Mouse (Mus musculus): ENCODE data around the gene Ap3b1.

Gene Ap3b1

GRCm38 (mm10) chr13:94459143-94459542, 100.4 kb downstream of the Ap3b1 start:
- DNase-seq: no peak

GRCm38 (mm10) chr13:94464221-94464620, 105.5 kb downstream of the Ap3b1 start:
- DNase-seq: no peak

- no peak for DNase-seq
These were observed 109.8 kb downstream of the Ap3b1 start for GRCm38 (mm10) chr13:94468551-94468950.

- DNase-seq: no peak
These were observed 112.4 kb downstream of the Ap3b1 start for GRCm38 (mm10) chr13:94471009-94471672.

- DNase-seq: no peak
These were observed 117.4 kb downstream of the Ap3b1 start for GRCm38 (mm10) chr13:94476208-94476607.

GRCm38 (mm10) chr13:94480256-94480655, 121.5 kb downstream of the Ap3b1 start:
- DNase-seq: no peak

- no peak for DNase-seq
These were observed 131.9 kb downstream of the Ap3b1 start for GRCm38 (mm10) chr13:94490684-94491083.

DNA sequence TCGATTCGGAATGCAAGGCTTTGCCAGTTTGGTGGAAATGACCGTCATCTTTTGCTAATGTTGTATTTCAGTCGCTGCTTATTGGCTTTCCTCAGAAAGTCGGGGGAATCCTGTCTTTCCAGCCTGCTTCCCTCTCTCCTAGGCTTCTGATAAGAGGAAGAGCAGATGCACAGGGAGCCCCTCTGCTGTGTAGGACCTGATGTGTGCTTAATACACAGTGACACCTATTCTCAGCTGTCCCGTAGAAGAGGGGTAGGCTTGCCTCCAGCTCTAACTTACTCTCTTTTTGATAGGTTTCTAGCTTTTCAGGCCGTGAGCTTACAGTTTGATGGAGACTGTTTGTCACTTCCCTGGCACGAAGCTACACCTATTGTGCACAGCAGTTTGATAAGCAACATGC, 132.4 kb downstream of the Ap3b1 start:
- DNase-seq: no peak

- DNase-seq: no peak
These were observed 138.8 kb downstream of the Ap3b1 start for GRCm38 (mm10) chr13:94497521-94497920.

GRCm38 (mm10) chr13:94506411-94506810, 147.7 kb downstream of the Ap3b1 start:
- DNase-seq: no peak

- DNase-seq: no peak
These were observed 149.6 kb downstream of the Ap3b1 start for GRCm38 (mm10) chr13:94508344-94508743.

DNA sequence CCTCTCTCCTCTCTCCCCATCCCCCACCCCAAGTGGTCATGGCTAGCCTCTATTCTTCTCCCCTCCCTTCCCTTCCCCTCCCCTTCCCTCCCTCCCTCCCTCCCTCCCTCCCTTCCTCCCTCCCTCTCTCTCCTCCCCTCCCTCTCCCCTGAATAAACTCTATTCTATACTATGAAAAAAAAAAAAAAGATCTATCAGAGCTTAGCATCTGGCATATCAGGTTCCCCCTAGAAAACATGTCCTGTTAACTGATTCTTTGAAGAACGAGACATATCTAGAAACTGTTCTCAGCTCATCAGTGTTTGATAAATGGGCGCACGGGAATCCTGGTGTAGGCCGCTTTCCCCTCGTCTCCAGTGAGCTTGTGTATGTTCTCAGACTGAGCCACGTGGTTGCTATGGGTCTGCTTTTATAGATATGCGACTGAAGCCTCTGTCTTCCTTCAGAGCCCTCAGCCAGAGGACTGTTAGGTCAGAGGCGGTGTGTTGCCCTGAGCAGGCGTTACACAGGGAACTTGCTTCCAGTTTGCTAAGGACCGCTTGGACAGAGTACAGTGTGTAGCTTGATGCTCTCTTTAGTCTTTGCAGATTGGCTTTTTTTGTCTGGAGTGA, 154.5 kb downstream of the Ap3b1 start:
- no peak for DNase-seq

DNA sequence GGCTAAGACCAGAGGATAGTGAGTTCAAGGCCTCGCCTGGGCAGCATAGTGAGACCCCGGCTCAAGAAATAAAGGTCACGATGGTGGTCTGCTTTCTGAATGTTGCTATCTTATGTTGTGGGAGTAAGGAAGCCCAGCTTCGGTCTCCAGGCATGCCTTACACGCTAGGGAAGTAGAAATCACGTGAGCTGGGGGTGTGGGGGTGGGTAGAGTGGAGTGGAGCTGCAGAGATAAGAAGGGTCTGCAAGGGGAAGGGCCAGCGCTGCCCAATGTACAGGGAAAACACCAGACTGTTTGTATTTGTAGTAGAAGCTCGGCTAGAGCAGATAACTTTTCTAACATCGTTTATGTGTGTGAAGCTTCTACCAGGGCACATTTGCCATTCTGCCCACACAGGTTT, 155.1 kb downstream of the Ap3b1 start:
- DNase-seq: no peak

GRCm38 (mm10) chr13:94514992-94515391, 156.2 kb downstream of the Ap3b1 start:
- no peak for DNase-seq

DNA sequence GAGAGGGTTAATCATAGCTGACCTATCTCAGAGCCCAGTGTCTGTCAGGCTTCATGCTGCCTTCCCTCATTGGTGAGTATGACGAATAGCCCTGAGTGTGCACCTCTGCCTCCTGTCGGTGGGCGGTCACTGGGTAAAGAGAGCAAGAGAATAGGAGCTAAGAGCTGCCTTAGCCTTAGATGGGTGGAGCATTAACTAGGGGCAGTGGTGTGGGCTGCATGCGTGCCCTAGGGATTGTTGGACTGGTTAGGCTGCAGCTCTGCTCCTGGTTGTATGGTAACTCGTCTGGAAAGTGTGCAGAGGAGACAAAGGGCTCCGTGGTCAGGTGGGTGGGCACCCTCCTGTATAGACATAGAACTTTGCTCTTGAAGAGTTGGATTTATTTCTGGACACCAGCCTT, 157.8 kb downstream of the Ap3b1 start:
- no peak for DNase-seq

DNA sequence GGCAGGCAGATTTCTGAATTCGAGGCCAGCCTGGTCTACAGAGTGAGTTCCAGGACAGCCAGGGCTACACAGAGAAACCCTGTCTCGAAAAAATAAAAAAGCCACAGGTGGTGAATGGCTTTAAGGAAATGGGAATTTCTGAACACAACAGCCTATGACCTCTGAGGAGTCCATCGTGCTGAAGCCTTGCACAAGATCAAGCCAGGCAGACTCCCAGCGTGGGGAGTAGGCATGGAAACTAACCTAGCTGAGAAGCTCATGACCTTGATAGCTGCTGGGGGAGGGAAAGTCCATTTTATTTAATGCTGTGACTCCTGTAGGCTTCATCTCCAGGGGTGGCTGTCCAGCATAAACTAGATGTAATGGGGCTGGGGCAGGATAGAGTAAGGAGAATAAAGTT, 159.4 kb downstream of the Ap3b1 start:
- no peak for DNase-seq

DNA sequence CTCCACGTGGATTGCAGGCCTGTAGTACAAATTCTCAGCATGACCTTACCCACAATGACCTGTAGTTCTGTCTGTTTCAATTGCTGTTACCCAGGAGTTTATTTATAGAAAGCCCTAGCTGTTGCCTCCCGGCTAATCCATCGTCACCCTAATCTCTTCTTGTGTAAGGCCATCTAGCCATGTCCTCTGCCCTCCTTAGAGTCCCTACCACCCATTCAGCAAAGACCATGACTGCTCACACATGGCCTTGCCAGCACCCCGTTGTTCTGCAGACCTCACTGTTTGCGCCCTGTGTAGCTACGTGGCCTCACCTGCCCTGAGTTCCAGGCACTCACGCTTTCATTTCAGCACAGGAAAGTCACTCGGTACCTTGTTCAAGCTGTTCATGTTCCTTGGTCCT, 160.5 kb downstream of the Ap3b1 start:
- DNase-seq: no peak

DNA sequence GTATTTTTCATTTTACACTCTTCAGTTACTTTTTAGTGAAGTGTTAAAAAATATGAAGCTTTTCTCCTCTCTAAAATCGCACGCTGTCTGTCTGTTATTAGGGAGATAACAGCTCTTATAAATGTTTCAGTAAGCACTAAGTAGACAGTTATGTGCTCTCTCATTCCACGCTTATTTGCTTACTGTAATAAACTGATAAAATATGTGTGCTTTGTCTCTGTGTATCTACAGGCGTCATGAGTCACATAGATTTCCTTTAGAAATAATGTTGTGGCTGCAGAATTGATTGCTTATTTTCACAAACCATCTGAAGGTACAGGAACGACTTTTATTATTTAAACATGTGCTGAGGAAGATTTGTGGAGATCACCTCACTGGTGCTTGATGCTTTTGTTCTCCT, 164.5 kb downstream of the Ap3b1 start:
- no peak for DNase-seq

GRCm38 (mm10) chr13:94524669-94525238, 166.0 kb downstream of the Ap3b1 start:
- no peak for DNase-seq

- DNase-seq: no peak
These were observed 170.4 kb downstream of the Ap3b1 start for GRCm38 (mm10) chr13:94529138-94529537.

GRCm38 (mm10) chr13:94533516-94533915, 174.8 kb downstream of the Ap3b1 start:
- DNase-seq: no peak

DNA sequence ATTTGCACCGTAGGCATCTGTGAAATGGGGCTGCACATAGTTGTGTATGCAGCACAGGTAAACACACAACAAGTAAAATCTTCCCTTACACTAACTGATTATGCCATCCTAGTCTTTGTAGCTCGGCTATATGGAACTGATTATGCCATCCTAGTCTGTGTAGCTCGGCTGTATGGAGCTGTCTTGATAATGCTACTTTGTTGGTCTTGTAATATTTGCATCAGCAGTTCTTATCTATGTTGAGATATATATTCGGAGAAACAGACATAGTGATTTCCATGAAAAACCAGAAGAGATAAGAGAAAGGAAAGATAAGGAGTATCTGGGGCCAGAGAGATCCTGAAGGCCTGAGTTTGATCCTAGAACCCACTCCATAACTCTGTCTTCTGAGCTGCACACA, 178.6 kb downstream of the Ap3b1 start:
- DNase-seq: no peak

- no peak for DNase-seq
These were observed 181.3 kb downstream of the Ap3b1 start for GRCm38 (mm10) chr13:94539851-94540646.

- DNase-seq: no peak
These were observed 183.3 kb downstream of the Ap3b1 start for GRCm38 (mm10) chr13:94542061-94542460.

Data from cerebellum, adult 11-12 months (tissue).